ENCODE assay signal across 7 mouse cellular contexts in genomic region chr12:76190940-76191339, GRCm38 (mm10). TPM values are rescaled to one million over a fixed set of nuclear protein-coding genes. Genes with fewer than 3 reads are reported as not detected.
DNase-seq lines count a peak whose midpoint lies in the region; ATAC-seq lines count a peak whose summit lies in the region.

No protein-coding gene starts in this region.

- WGBS in neural tube, embryonic 15.5 days, result 49% methylated on average over 11 of the region's 11 CpGs

- peak; percentile 33 for DNase-seq in neural tube, embryonic 10.5 days (ENCODE audit: extremely low spot score, low spot score)
- peak; percentile 91 for DNase-seq in ZHBTc4 (ENCODE audit: low read depth, low spot score)
- DNase-seq in embryo, embryonic 11 days, result peak; percentile 79
- DNase-seq in kidney, adult 11 months, result peak; percentile 25
- peak; percentile 7 to 22 for DNase-seq in thymus, postnatal 36 days

- no peaks in the 10 kb centered on the region for H3K9me3 ChIP-seq in neural tube, embryonic 15.5 days (replicated peaks)

- no peak overlapping the region for H3K4me3 ChIP-seq in neural tube, embryonic 15.5 days (replicated peaks)

- H3K27ac ChIP-seq in neural tube, embryonic 15.5 days (replicated peaks), result no peak overlapping the region

- no peak overlapping the region for H3K4me2 ChIP-seq in neural tube, embryonic 15.5 days

- no peak overlapping the region for H3K9ac ChIP-seq in neural tube, embryonic 15.5 days (replicated peaks)

- no peaks in the 10 kb centered on the region for H3K36me3 ChIP-seq in neural tube, embryonic 15.5 days

- ATAC-seq in neural tube, embryonic 15.5 days (ENCODE audit: low FRiP score), result no peak
- ATAC-seq in megakaryocyte, adult 5-6 weeks (ENCODE audit: poor library complexity, severe bottlenecking), result peak; percentile 91

- H3K27me3 ChIP-seq in neural tube, embryonic 15.5 days (replicated peaks), result no peaks in the 10 kb centered on the region; the same call in 1 of the 2 replicates

- H3K4me1 ChIP-seq in neural tube, embryonic 15.5 days, result peaks cover 5% of the 10 kb centered on the region; the same call in 1 of the 2 replicates

RNA-seq across cellular contexts. Expression of gene Esr2, which starts 13.9 kb away (rescaled TPM):
- 0.11 and 0.17 TPM in 2 replicates for polyA plus RNA-seq in neural tube, embryonic 15.5 days (2015; fragmentation: Nextera tagmentation; extraction: Ambion mirVana)
- not detected in 2 replicates for total RNA-seq in megakaryocyte, adult 5-6 weeks (2015)
- total RNA-seq in megakaryocyte, adult 5-6 weeks (2017), result not detected in 2 replicates

RNA-seq across cellular contexts. Expression of gene Tex21, which starts 55.6 kb away (rescaled TPM):
- not detected in 2 replicates for polyA plus RNA-seq in neural tube, embryonic 15.5 days (2015; fragmentation: Nextera tagmentation; extraction: Ambion mirVana)
- not detected in 2 replicates for total RNA-seq in megakaryocyte, adult 5-6 weeks (2015)
- total RNA-seq in megakaryocyte, adult 5-6 weeks (2017), result not detected in 2 replicates

Comparison
In these comparisons a context has a peak if more than half of its experiments do, and no peak if none do; other contexts are left out.
1. DNase-seq: peak in every context shown above with its lines; median percentile 91 in ZHBTc4; 79 in embryo, embryonic 11 days; 33 in neural tube, embryonic 10.5 days; 25 in kidney, adult 11 months; 14 in thymus, postnatal 36 days.